Mouse (Mus musculus): ENCODE measurements around the gene Birc3. TPM values are rescaled to one million over a fixed set of nuclear protein-coding genes. Genes with fewer than 3 reads are reported as not detected.
"Not testable (repeated sequence)": the region's sequence is repeated elsewhere in the genome, so short reads cannot be mapped to it uniquely, and the experiment has no call there.

The Birc3 gene
- 100 to 1,000 TPM in 2 of 3 experiments, 10 to 100 TPM in 1; 87.6 to 134 (median 121) TPM for polyA plus RNA-seq (2017; shearing (Covaris generic))

- ATAC-seq, result peak; percentile 81
These were observed at the start of gene Birc3 for GRCm38 (mm10) chr9:7872775-7873439. Gene Birc3, minus strand, starts transcription at chr9:7873186.

GRCm38 (mm10) chr9:7914925-7915324 lies 41.9 kb upstream of the Birc3 start:
- ATAC-seq, result no peak

GRCm38 (mm10) chr9:7914487-7914886 lies 41.5 kb upstream of the Birc3 start:
- ATAC-seq, result no peak

- no peak for ATAC-seq
These were observed 41.0 kb upstream of the Birc3 start for GRCm38 (mm10) chr9:7913953-7914352.

- ATAC-seq, result no peak
These were observed 34.5 kb upstream of the Birc3 start for GRCm38 (mm10) chr9:7907351-7907985.

- no peak for ATAC-seq
These were observed 33.6 kb upstream of the Birc3 start for GRCm38 (mm10) chr9:7906564-7906963.

GRCm38 (mm10) chr9:7903825-7904224 lies 30.8 kb upstream of the Birc3 start:
- ATAC-seq, result no peak

GRCm38 (mm10) chr9:7903262-7903661 lies 30.3 kb upstream of the Birc3 start:
- no peak for ATAC-seq

GRCm38 (mm10) chr9:7902311-7902710 lies 29.3 kb upstream of the Birc3 start:
- no peak for ATAC-seq

GRCm38 (mm10) chr9:7900965-7901364 lies 28.0 kb upstream of the Birc3 start:
- no peak for ATAC-seq

GRCm38 (mm10) chr9:7897502-7897901 lies 24.5 kb upstream of the Birc3 start:
- peak; percentile 98 for ATAC-seq

GRCm38 (mm10) chr9:7891796-7892195 lies 18.8 kb upstream of the Birc3 start:
- not testable (repeated sequence) for ATAC-seq

- no peak for ATAC-seq
These were observed 18.2 kb upstream of the Birc3 start for GRCm38 (mm10) chr9:7891177-7891576.

GRCm38 (mm10) chr9:7884346-7884745 lies 11.4 kb upstream of the Birc3 start:
- ATAC-seq, result no peak

GRCm38 (mm10) chr9:7882304-7882865 lies 9.4 kb upstream of the Birc3 start:
- no peak for ATAC-seq

- ATAC-seq, result no peak
These were observed 675 bp upstream of the Birc3 start for GRCm38 (mm10) chr9:7873511-7874211.

GRCm38 (mm10) chr9:7872044-7872774 lies 777 bp downstream of the Birc3 start:
- ATAC-seq, result peak; percentile 1

GRCm38 (mm10) chr9:7871316-7872043 lies 1.5 kb downstream of the Birc3 start:
- ATAC-seq, result peak; percentile 18

GRCm38 (mm10) chr9:7870556-7871315 lies 2.2 kb downstream of the Birc3 start:
- ATAC-seq, result no peak

- no peak for ATAC-seq
These were observed 4.0 kb downstream of the Birc3 start for GRCm38 (mm10) chr9:7868838-7869491.

- no peak for ATAC-seq
These were observed 5.0 kb downstream of the Birc3 start for GRCm38 (mm10) chr9:7867981-7868380.

Measured in inflammation-experienced regulatory T-cells, adult 6 months (primary cell).